Comparison of ENCODE assay signal across 22 mouse cellular contexts in the genomic region with DNA sequence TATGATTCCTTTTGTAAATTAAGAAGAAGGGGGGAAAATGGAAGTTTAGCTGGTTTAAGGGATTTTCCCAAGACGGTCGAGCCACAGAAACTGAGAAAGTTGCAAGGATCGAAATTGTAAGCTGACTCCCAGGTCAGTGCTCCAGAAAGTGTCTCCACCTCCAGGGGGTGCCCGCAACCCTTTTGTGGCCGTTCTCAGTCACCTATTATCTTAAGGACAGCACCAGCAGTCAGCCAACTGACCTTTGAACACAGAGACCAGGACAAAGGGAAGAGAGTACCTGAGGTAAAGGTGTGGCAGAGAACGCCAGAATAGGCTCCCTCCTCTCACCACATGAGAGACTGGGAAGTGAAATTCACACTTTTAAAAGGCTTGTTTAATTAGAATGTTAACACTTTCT. TPM values are rescaled to one million over a fixed set of nuclear protein-coding genes. Genes with fewer than 3 reads are reported as not detected.
DNase-seq lines count a peak whose midpoint lies in the region; ATAC-seq and TF ChIP-seq lines count a peak whose summit lies in the region.
"Had no signal": no experiment of that assay in that cellular context is flagged by ENCODE, and none has a peak within 500 bp of the region (broad histone marks: within the 10 kb centered on the region; RNA-seq: fewer than 3 reads in every experiment).

No protein-coding gene starts in this region.

- no peak overlapping the region for H3K4me2 ChIP-seq in kidney, embryonic 16.5 days (replicated peaks; ENCODE audit: low read depth, low read length)
- no peak overlapping the region for H3K4me2 ChIP-seq in intestine, postnatal 0 days (replicated peaks; ENCODE audit: low read depth)
- H3K4me2 ChIP-seq: forebrain, embryonic 12.5 days; heart, embryonic 13.5 days; hindbrain, embryonic 15.5 days; liver, embryonic 12.5 days; lung, embryonic 15.5 days; midbrain, embryonic 12.5 days had no signal

- no peak for ATAC-seq in kidney, embryonic 16.5 days (ENCODE audit: low FRiP score, low TSS enrichment)
- peak; percentile 78 for ATAC-seq in intestine, postnatal 0 days
- ATAC-seq: liver, embryonic 12.5 days had no signal

- H3K27ac ChIP-seq in kidney, adult 2 months (ENCODE audit: insufficient read depth, low read depth, low read length), result no peak overlapping the region
- no peak overlapping the region for H3K27ac ChIP-seq in kidney, embryonic 16.5 days (ENCODE audit: low read length)
- no peak overlapping the region for H3K27ac ChIP-seq in intestine, postnatal 0 days (ENCODE audit: low read depth, low read length)
- H3K27ac ChIP-seq: forebrain, embryonic 12.5 days; heart, embryonic 13.5 days; hindbrain, embryonic 15.5 days; layer of hippocampus, adult 2 months; liver, embryonic 12.5 days; lung, embryonic 15.5 days; midbrain, embryonic 12.5 days had no signal

- TF ChIP-seq POLR2A in kidney, adult 2 months (IDR thresholded peaks at IDR 0.05; ENCODE audit: low read depth, low read length), result no peak

- 8% methylated on average over 6 of the region's 6 CpGs for WGBS in kidney, adult 2 months
- 6% methylated on average over 6 of the region's 6 CpGs for WGBS in kidney, embryonic 16.5 days
- WGBS in intestine, postnatal 0 days, result 24% methylated on average over 6 of the region's 6 CpGs

- no peaks in the 10 kb centered on the region for H3K27me3 ChIP-seq in kidney, adult 2 months (replicated peaks; ENCODE audit: control insufficient read depth, insufficient read depth, low read length)
- no peaks in the 10 kb centered on the region for H3K27me3 ChIP-seq in kidney, embryonic 16.5 days (ENCODE audit: insufficient read depth, low read length)
- no peaks in the 10 kb centered on the region for H3K27me3 ChIP-seq in intestine, postnatal 0 days (replicated peaks; ENCODE audit: control insufficient read depth, insufficient read depth, low read length)
- H3K27me3 ChIP-seq: forebrain, embryonic 12.5 days; hindbrain, embryonic 15.5 days; liver, embryonic 12.5 days; lung, embryonic 15.5 days; midbrain, embryonic 12.5 days had no signal

- H3K4me3 ChIP-seq in kidney, adult 2 months (ENCODE audit: insufficient read depth, low read depth, low read length), result no peak overlapping the region
- H3K4me3 ChIP-seq in kidney, embryonic 16.5 days (ENCODE audit: low read length), result no peak overlapping the region
- no peak overlapping the region for H3K4me3 ChIP-seq in intestine, postnatal 0 days (ENCODE audit: low read depth, low read length)
- H3K4me3 ChIP-seq: forebrain, embryonic 12.5 days; heart, embryonic 13.5 days; hindbrain, embryonic 15.5 days; layer of hippocampus, adult 2 months; liver, embryonic 12.5 days; lung, embryonic 15.5 days; midbrain, embryonic 12.5 days had no signal

- DNase-seq in kidney, adult 2 months, result peak; percentile 70
- peak; percentile 6 for DNase-seq in R1 (ENCODE audit: low read depth, low spot score)
- DNase-seq in kidney, postnatal 36 days, result peak; percentile 30 to 71
- no peak for DNase-seq in right cerebral cortex, adult 18-20 months
- DNase-seq in frontal cortex, postnatal 14 days (ENCODE audit: low spot score in 2 of 2), result no peak
- DNase-seq in thymus, postnatal 14 days, result no peak
- DNase-seq: adrenal gland, postnatal 10 days; cerebellum, adult 11-12 months; cerebellum, postnatal 25 days; gastrocnemius, postnatal 10 days; left cerebral cortex, postnatal 4 days; spleen, adult 18-20 months; thymus, postnatal 4 days had no signal

- H3K4me1 ChIP-seq in kidney, adult 2 months (ENCODE audit: control insufficient read depth, insufficient read depth, low read length), result no peaks in the 10 kb centered on the region
- H3K4me1 ChIP-seq in kidney, embryonic 16.5 days (ENCODE audit: insufficient read depth, low read length), result no peaks in the 10 kb centered on the region
- H3K4me1 ChIP-seq in intestine, postnatal 0 days (replicated peaks; ENCODE audit: control insufficient read depth, insufficient read depth, low read length), result no peaks in the 10 kb centered on the region
- H3K4me1 ChIP-seq: forebrain, embryonic 12.5 days; heart, embryonic 13.5 days; hindbrain, embryonic 15.5 days; liver, embryonic 12.5 days; lung, embryonic 15.5 days; midbrain, embryonic 12.5 days had no signal

- no peaks in the 10 kb centered on the region for H3K9me3 ChIP-seq in kidney, embryonic 16.5 days (ENCODE audit: low read length)
- no peaks in the 10 kb centered on the region for H3K9me3 ChIP-seq in intestine, postnatal 0 days (ENCODE audit: control insufficient read depth)
- H3K9me3 ChIP-seq: forebrain, embryonic 12.5 days; heart, embryonic 13.5 days; hindbrain, embryonic 15.5 days; liver, embryonic 12.5 days; lung, embryonic 15.5 days; midbrain, embryonic 12.5 days had no signal

- 0 out of 2 replicates have a peak, but pooled peaks have one; percentile 19 for TF ChIP-seq CTCF in kidney, adult 2 months (conservative IDR thresholded peaks at IDR 0.05; ENCODE audit: insufficient read depth, insufficient read length, low read depth, low read length)
- peak; percentile 70 for TF ChIP-seq CTCF in intestine, postnatal 0 days (IDR thresholded peaks at IDR 0.05; ENCODE audit: low read depth)

- H3K9ac ChIP-seq in kidney, embryonic 16.5 days (replicated peaks; ENCODE audit: low read length), result no peak overlapping the region
- no peak overlapping the region for H3K9ac ChIP-seq in intestine, postnatal 0 days (ENCODE audit: low read depth, low read length)
- H3K9ac ChIP-seq: forebrain, embryonic 12.5 days; heart, embryonic 13.5 days; hindbrain, embryonic 15.5 days; liver, embryonic 12.5 days; lung, embryonic 15.5 days; midbrain, embryonic 12.5 days had no signal

- H3K36me3 ChIP-seq in kidney, adult 2 months (ENCODE audit: control insufficient read depth, insufficient read depth, low read length), result no peaks in the 10 kb centered on the region
- no peaks in the 10 kb centered on the region for H3K36me3 ChIP-seq in kidney, embryonic 16.5 days (ENCODE audit: insufficient read depth, low read length)
- H3K36me3 ChIP-seq in intestine, postnatal 0 days (ENCODE audit: control insufficient read depth, insufficient read depth), result no peaks in the 10 kb centered on the region
- H3K36me3 ChIP-seq: forebrain, embryonic 12.5 days; heart, embryonic 13.5 days; hindbrain, embryonic 15.5 days; liver, embryonic 12.5 days; lung, embryonic 15.5 days; midbrain, embryonic 12.5 days had no signal

RNA-seq across cellular contexts. Expression of a gene that starts 33.0 kb away (rescaled TPM):
- polyA plus RNA-seq in kidney, adult 2 months (2012; rRNA removed), result 9.9 and 10.5 TPM in 2 replicates
- 7.2 and 10.3 TPM in 2 replicates for polyA plus RNA-seq in kidney, embryonic 16.5 days (2015; fragmentation: Nextera tagmentation; extraction: Ambion mirVana)
- polyA plus RNA-seq in intestine, postnatal 0 days (2015; fragmentation: Nextera tagmentation; extraction: Ambion mirVana), result 12.3 and 18.3 TPM in 2 replicates

Comparison
In these comparisons a context has a peak if more than half of its experiments do, and no peak if none do; other contexts are left out.
1. DNase-seq: peak in kidney, adult 2 months (single experiment), R1 (single experiment) and kidney, postnatal 36 days (2 of 2); none in right cerebral cortex, adult 18-20 months (single experiment), frontal cortex, postnatal 14 days (0 of 2) and thymus, postnatal 14 days (single experiment).